Mouse (Mus musculus) mouse embryonic stem cell (cell line): Measurements from ENCODE around the gene Dazap1.

Experiments used
- in situ Hi-C, 2 experiments: fragments of 300-500 bp; cut with MboI; formaldehyde crosslinking; loops; 1 replicate in 1 of 2; 3 replicates in 1 of 2; pipeline ENCODE4 v1.14.3; 2019 to 2020; ENCODE audit warnings: low sequenced_read_pairs in 2 of 2, low pct_unique_long_range_greater_than_20kb in 1 of 2, mixed read lengths in 1 of 2; ENCODE audit not compliant: unreplicated experiment in 1 of 2

Gene Dazap1

DNA sequence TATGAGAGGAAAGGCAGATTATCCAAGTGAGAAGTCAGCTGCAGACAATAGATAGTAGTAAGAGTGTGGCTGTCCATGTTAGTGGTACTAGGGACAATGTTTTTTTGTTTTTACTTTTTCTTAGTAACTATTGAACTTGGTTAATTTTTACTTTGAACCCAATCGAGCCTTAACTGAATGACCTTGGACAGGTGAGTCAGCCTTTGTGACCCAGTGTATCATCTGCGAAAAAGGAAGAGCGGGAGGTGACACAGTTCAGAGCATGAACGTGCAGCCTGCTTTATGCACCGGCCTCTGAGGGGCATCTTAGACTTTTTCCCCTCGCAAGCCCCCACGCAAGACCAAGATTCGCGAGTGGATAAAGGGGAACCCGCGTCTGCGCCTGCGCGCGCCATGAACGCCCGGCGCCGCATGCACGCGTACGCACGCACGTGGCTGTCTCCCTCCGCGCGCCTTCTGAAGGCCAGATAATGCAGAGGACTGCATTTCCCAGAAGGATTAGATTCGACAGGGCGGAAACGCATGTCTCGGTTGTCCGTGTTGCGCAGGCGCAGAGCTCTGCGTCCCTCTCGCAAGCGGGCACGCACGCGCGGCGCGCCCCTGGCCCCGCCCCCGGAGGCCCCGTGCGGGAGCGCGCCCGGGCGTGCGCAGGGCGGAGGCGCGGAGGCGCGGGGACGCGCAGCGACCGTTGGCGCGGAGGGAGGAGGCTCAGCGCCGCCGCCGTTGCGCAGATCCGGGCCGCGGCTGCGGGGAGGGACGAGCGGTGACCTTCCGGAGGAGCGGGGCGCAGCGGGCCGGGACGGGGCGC, 3.3 kb downstream of the Dazap1 start:
- in situ Hi-C loops = no loop called here

- in situ Hi-C loops = no loop called here
Observed at GRCm38 (mm10) chr10:80265149-80265486, 3.8 kb downstream of the Dazap1 start.

GRCm38 (mm10) chr10:80270099-80270498, 8.8 kb downstream of the Dazap1 start:
- in situ Hi-C loops = no loop called here

DNA sequence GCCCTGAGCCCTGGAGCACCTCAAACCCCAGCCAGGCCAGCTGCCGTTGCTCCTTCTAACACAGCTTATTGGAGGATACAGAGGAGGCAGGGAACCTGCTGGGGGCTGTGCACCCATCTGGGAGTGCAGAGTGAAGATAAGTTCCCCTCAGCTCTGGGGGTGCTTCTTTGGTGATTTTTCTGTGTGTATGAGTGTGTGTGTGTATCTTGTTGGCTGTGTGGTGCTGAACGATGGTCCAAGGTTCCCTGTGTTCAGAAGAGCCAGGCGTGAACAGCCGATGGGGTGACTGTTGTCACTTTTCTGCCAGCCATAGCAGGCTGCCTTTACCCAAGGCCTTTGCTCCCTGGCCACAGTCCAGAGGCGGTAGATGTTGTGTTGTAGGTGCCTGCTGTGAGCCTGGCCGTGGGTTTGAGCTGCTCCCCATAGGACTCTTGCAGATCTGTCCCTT, 9.5 kb downstream of the Dazap1 start:
- in situ Hi-C loops = no loop called here

DNA sequence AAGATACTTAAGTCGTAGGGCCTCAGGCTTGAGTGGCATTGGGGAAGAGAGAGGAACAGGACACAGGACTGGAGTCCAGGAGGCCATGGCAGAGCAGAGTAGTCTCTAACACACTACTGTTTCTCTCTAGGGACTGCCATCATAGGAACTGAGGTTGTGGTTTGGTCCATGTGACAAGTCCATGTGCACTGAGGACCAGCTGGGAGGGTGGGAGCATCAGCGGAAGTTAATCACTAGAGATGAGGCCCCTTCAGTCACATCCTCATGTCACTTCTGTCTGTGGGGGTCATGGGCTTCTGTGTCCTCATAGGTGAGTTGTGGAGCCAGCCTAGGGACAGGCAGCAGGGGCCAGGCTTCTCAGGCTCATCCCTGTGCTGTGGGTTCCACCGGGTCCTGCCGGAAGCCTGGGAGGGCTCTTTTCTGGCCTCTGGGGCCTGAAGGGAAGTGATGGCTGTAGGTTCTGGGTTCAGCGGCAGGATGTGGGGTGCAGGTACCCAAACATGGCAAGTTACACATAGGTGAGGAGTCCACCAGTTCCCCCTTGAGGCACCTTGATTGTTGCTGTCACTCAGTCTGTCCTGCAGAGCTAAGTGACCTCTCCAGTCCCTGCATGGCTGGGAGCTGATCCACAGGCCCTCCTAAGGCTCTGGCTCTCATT, 10.0 kb downstream of the Dazap1 start:
- in situ Hi-C loops = no loop called here

GRCm38 (mm10) chr10:80271870-80272585, 10.7 kb downstream of the Dazap1 start:
- in situ Hi-C loops = no loop called here

DNA sequence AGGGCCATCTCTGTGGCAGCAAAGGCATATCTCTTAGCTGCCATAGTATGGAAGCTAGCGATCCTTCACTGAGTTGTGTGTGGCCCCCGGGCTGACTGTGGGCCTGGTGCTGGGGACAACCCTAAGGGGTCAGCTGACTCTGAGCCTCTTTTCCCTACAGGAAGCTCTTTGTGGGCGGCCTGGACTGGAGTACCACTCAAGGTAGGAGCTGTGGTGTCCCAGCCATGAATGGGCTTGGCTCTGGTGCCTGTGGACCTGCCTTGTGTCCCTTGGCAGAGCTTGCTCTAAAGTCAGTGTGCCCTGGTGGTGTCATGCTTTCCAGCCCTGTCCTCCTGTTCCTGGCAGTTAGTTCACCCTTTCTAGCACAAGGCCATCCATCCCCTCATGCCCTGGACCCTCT, 12.6 kb downstream of the Dazap1 start:
- in situ Hi-C loops = no loop called here

GRCm38 (mm10) chr10:80276238-80276637, 15.0 kb downstream of the Dazap1 start:
- in situ Hi-C loops = no loop called here

GRCm38 (mm10) chr10:80278390-80278789, 17.1 kb downstream of the Dazap1 start:
- in situ Hi-C loops = no loop called here

DNA sequence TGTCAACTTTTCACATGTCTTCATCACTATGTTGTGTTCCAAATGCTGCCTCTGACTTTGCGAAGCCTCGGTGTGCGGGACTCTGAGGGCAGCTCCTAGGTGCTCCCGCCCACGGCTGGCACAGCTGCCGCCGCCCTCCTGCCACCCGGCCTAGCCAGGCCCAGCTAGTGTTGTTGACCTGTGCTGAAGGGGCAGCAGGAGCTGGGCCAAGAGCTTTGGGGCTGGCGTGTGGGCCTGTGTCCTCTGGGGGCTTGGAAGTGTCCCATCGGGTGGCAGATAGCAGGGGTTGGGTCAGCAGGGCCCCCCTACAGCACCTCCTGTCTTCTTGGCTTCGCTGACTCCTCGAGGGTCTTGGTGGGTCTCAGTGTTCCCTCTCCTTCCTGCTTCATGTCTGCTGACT, 18.0 kb downstream of the Dazap1 start:
- in situ Hi-C loops = no loop called here

DNA sequence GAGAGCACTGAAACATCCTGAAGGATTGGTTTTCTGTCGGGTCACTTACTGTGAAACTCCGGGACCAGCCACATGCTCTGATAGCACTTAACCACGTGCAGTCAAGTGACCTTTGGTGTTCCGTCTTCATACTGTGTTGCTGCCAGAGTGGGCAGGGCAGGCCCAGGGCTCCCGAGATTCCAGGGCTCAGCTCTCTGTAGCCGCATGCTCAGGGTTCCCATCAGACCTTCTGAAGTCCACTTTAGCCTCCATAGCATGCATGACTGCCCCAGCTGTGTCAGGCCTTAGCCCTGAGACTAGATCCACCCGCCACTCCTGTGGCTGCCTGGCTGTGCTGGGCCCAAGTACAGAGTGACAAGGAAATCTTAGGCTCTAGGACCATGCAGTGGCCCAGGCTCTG, 20.0 kb downstream of the Dazap1 start:
- in situ Hi-C loops = no loop called here

- in situ Hi-C loops = no loop called here
Observed at GRCm38 (mm10) chr10:80281921-80282371, 20.7 kb downstream of the Dazap1 start.

GRCm38 (mm10) chr10:80282481-80283441, 21.5 kb downstream of the Dazap1 start:
- in situ Hi-C loops = no loop called here

DNA sequence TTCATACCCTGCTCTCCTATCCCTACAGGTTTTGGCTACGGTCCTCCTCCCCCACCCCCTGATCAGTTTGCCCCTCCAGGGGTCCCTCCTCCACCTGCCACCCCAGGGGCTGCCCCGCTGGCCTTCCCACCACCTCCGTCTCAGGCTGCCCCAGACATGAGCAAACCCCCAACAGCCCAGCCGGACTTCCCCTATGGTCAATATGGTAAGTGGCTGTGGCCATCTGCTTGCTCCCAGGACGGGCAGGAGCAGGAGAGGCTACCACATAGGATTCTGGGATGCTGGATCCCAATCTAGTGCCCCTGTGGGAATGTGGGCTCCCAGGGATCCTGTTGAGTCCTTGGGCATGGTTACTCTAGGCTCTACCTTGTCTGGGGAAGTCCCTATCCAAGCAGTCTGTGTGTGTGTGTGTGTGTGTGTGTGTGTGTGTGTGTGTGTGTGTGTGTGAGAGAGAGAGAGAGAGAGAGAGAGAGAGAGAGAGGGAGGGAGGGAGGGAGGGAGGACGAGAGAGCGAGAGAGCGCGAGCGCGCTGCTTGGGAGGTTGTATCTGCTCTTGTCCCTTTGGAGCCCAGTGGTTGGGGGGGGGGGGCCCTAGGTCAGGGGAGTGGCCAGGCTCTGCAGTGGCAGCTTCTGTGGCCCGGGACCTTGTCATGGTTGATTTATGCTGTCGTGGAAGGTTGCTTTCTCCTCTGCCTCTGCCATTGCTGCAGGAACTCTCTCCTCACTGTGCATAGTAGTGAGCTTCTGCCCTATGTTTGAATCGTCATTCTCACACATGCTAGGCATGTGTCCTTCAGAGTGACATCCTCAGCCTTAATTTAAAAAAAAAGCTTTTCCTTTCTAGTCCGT, 24.2 kb downstream of the Dazap1 start:
- in situ Hi-C loops = no loop called here

GRCm38 (mm10) chr10:80288097-80288496, 26.8 kb downstream of the Dazap1 start:
- in situ Hi-C loops = no loop called here

DNA sequence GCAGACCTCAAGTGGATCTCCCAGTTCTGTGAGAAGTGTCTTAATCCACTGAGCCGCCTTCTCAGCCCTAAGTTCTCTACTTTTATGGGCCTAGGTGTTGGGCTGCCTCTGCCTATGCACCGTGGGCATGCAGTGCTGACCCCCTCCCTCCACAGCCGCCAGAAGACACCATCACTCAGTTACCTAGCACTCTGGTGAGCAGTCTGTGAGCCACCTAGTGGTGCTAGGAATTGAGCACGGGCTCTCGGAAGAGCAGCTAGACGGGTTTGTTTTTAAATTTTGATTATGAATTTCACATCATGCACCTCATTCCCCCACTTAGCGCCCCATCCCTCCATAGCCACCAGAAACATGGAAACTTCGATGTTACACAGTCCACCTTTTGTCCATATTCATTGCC, 27.4 kb downstream of the Dazap1 start:
- in situ Hi-C loops = no loop called here

DNA sequence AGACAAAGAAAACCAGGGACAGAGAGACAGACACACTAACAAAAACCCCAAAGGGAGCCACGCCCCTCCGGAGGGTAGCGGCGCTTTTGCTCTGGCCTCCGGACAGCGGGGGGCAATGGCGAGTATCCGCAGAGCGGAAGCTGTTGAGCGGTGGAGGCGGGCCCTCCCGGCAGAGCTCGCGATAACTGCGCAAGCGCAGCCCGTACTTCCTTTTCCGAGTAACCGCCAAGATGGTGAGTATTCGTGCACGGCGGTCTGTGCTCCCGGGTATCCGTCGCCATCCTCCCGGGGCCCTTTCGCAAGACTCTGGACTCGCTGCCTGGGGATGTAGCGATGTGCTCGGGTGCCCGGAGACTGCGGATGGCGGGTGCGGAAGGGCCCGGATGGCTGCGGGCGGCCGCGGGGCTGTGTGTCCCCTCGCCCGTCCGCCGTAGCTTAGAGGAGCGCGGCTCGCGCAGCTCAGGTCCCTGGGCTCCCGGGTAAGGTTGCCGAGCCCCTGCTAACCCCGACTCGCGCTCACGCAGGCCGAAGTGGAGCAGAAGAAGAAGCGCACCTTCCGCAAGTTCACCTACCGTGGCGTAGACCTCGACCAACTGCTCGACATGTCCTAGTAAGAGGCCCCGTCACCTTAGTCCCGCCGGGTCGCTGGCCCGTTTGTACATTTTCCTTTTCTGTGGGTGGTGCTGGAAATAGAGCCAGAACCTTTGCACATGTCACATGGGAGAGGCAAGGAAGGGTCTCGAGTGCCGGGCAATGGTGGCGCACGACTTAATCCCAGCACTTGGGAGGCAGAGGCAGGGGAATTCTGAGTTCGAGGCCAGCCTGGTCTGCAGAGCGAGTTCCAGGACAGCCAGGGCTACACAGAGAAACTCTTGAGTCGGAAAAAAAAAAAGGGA, 31.2 kb downstream of the Dazap1 start, which contains the start of gene Rps15:
Gene Rps15, plus strand, starts transcription at position 203 of the 896 bp plus-strand sequence.
- in situ Hi-C loops = no loop called here
